Mouse (Mus musculus): ENCODE results near the gene Gm8453. TPM values are rescaled to one million over a fixed set of nuclear protein-coding genes. Genes with fewer than 3 reads are reported as not detected.

Gm8453 gene
- polyA plus RNA-seq (2012; rRNA removed): not detected in 2 replicates

GRCm38 (mm10) chr7:22229384-22229783 lies at the start of gene Gm8453:
Gene Gm8453, minus strand, starts transcription at chr7:22229484.

GRCm38 (mm10) chr7:22201164-22201563 lies 28.1 kb downstream of the Gm8453 start, which contains the start of gene Gm8653:
Gene Gm8653, minus strand, starts transcription at chr7:22201264.

DNA sequence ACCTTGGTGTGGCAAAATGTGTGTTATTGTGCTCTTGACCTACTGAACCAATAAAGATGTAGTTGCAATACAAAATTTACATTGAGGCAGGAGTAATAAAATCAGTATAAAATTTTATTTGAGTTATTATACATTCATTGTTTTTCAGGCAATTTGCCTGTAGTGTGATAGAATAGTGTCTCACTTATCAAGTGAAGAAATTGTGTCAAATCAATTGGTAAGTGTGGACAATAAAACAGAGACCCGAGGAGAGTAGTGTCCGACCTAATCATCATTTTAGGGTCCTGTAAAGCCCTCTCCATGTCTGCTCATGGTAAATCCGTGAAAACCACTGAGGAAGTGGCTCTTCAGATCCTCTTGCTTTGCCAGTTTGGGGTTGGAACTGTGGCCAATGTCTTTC lies 40.2 kb downstream of the Gm8453 start, which contains the start of gene Vmn1r143:
Gene Vmn1r143 (plus strand): TSS at position 301 of the 400 bp plus-strand sequence.

Other genes starting within 250 kb of the Gm8453 start
- not detected in 2 replicates for gene Vmn1r137, start 234.9 kb downstream of the Gm8453 start, polyA plus RNA-seq (2012; rRNA removed)
- not detected in 2 replicates for gene Vmn1r138, start 200.6 kb downstream of the Gm8453 start, polyA plus RNA-seq (2012; rRNA removed)
- gene Gm6176, start 173.2 kb downstream of the Gm8453 start, polyA plus RNA-seq (2012; rRNA removed): not detected in 2 replicates
- not detected in 2 replicates for gene Vmn1r139, start 160.4 kb downstream of the Gm8453 start, polyA plus RNA-seq (2012; rRNA removed)
- gene Gm16451, start 111.2 kb downstream of the Gm8453 start, polyA plus RNA-seq (2012; rRNA removed): not detected in 2 replicates
- gene Gm10666, start 94.7 kb downstream of the Gm8453 start, polyA plus RNA-seq (2012; rRNA removed): not detected in 2 replicates
- gene Vmn1r142, start 65.4 kb downstream of the Gm8453 start, polyA plus RNA-seq (2012; rRNA removed): not detected in 2 replicates
- gene Vmn1r143, start 40.1 kb downstream of the Gm8453 start, polyA plus RNA-seq (2012; rRNA removed): not detected in 2 replicates
- gene Gm8653, start 28.2 kb downstream of the Gm8453 start, polyA plus RNA-seq (2012; rRNA removed): not detected in 2 replicates
- gene Gm4187, start 100.2 kb upstream of the Gm8453 start, polyA plus RNA-seq (2012; rRNA removed): not detected in 2 replicates
- gene Gm8660, start 141.6 kb upstream of the Gm8453 start, polyA plus RNA-seq (2012; rRNA removed): not detected in 2 replicates
- gene Vmn1r148, start 184.1 kb upstream of the Gm8453 start, polyA plus RNA-seq (2012; rRNA removed): not detected in 2 replicates
- not detected in 2 replicates for gene Vmn1r149, start 208.7 kb upstream of the Gm8453 start, polyA plus RNA-seq (2012; rRNA removed)
- gene Gm10665, start 234.6 kb upstream of the Gm8453 start, polyA plus RNA-seq (2012; rRNA removed): not detected in 2 replicates